ENCODE assay signal across 8 mouse cellular contexts in genomic region chr8:120475462-120476201, GRCm38 (mm10).
A peak's percentile ranks its signal among the peaks of the same experiment; 100 is the strongest.
DNase-seq lines count a peak whose midpoint lies in the region; ATAC-seq and TF ChIP-seq lines count a peak whose summit lies in the region.

No protein-coding gene starts in this region.

- no peaks in the 10 kb centered on the region for H3K9me3 ChIP-seq in midbrain, embryonic 10.5 days (replicated peaks)
- no peaks in the 10 kb centered on the region for H3K9me3 ChIP-seq in midbrain, postnatal 0 days (ENCODE audit: low read length)
- H3K9me3 ChIP-seq in intestine, embryonic 15.5 days, result no peaks in the 10 kb centered on the region

- WGBS in midbrain, embryonic 10.5 days, result 67% methylated on average over 10 of the region's 10 CpGs
- 76% methylated on average over 10 of the region's 10 CpGs for WGBS in midbrain, postnatal 0 days
- 58% methylated on average over 10 of the region's 10 CpGs for WGBS in intestine, embryonic 15.5 days

- H3K4me2 ChIP-seq in midbrain, postnatal 0 days (ENCODE audit: low read depth, low read length, poor library complexity, severe bottlenecking), result no peak overlapping the region
- 0 out of 2 replicates have a peak overlapping the region, but pooled peaks have one; percentile 0 for H3K4me2 ChIP-seq in intestine, embryonic 15.5 days (replicated peaks)

- peak overlapping the region; percentile 81 for H3K27ac ChIP-seq in midbrain, embryonic 10.5 days (replicated peaks)
- no peak overlapping the region for H3K27ac ChIP-seq in midbrain, postnatal 0 days (ENCODE audit: low read depth, low read length)
- H3K27ac ChIP-seq in intestine, embryonic 15.5 days, result no peak overlapping the region

- H3K9ac ChIP-seq in midbrain, postnatal 0 days (replicated peaks; ENCODE audit: low read length, poor library complexity, severe bottlenecking), result no peak overlapping the region
- no peak overlapping the region for H3K9ac ChIP-seq in intestine, embryonic 15.5 days

- intact Hi-C loops in left cerebral cortex, postnatal 36 days (cut with DNase I), result no loop called here

- peaks cover 92% of the 10 kb centered on the region for H3K4me1 ChIP-seq in midbrain, embryonic 10.5 days
- peaks cover 10% of the 10 kb centered on the region; the same call in 1 of the 2 replicates for H3K4me1 ChIP-seq in midbrain, postnatal 0 days (ENCODE audit: insufficient read depth, low read length)
- H3K4me1 ChIP-seq in intestine, embryonic 15.5 days (replicated peaks), result peaks cover 45% of the 10 kb centered on the region

- H3K36me3 ChIP-seq in midbrain, embryonic 10.5 days, result no peaks in the 10 kb centered on the region
- no peaks in the 10 kb centered on the region for H3K36me3 ChIP-seq in midbrain, postnatal 0 days (ENCODE audit: insufficient read depth, low read length)
- no peaks in the 10 kb centered on the region for H3K36me3 ChIP-seq in intestine, embryonic 15.5 days

- no peak for DNase-seq in midbrain, embryonic 10.5 days (ENCODE audit: low spot score)
- no peak for DNase-seq in midbrain, postnatal 0 days (ENCODE audit: low spot score)
- DNase-seq in yolk sac, embryonic 10.5 days (ENCODE audit: low spot score), result peak; percentile 94
- no peak for DNase-seq in MN1 (ENCODE audit: low spot score)
- DNase-seq in layer of hippocampus, postnatal 14 days (ENCODE audit: low spot score in 2 of 2), result no peak
- no peak for DNase-seq in left cerebral cortex, postnatal 36 days (ENCODE audit: low spot score in 2 of 2)

- no peak overlapping the region for H3K4me3 ChIP-seq in midbrain, embryonic 10.5 days
- no peak overlapping the region for H3K4me3 ChIP-seq in midbrain, postnatal 0 days (ENCODE audit: low read depth, low read length)
- no peak overlapping the region for H3K4me3 ChIP-seq in intestine, embryonic 15.5 days (replicated peaks)

- peaks cover 45% of the 10 kb centered on the region for H3K27me3 ChIP-seq in midbrain, embryonic 10.5 days (ENCODE audit: low read depth, poor library complexity, severe bottlenecking)
- H3K27me3 ChIP-seq in midbrain, postnatal 0 days (ENCODE audit: insufficient read depth, low read length), result no peaks in the 10 kb centered on the region
- H3K27me3 ChIP-seq in intestine, embryonic 15.5 days (replicated peaks), result peaks cover 4% of the 10 kb centered on the region; the same call in 1 of the 2 replicates

- ATAC-seq in midbrain, postnatal 0 days (ENCODE audit: low FRiP score), result no peak; the same call in 1 of the 2 replicates
- ATAC-seq in intestine, embryonic 15.5 days, result peak; percentile 85
- peak; percentile 85 for ATAC-seq in megakaryocyte, adult 5-6 weeks (ENCODE audit: poor library complexity, severe bottlenecking)

- TF ChIP-seq CTCF in midbrain, postnatal 0 days (IDR thresholded peaks at IDR 0.05), result no peak
